14 mouse cellular contexts compared by ENCODE assay signal in the genomic region with DNA sequence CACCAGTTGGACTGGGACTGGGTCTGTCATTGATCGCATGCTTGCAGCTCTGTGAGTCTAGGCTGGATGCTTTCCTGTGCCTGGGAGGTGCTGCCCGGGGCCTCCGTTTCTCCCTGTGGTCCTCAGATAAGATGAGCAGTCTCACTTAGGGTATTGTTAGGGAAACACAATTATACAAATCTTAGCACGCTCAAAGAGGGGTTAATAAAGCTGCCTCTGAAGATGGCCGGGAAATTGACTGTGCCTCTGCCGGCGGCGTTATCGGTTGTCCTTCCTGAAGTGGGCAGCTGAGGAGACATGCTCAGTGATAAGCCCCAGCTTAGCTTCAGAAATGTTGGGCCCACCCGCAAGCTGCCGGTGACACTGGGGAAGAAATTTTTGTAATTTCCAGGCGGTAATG. TPM values are rescaled to one million over a fixed set of nuclear protein-coding genes. Genes with fewer than 3 reads are reported as not detected.
DNase-seq lines count a peak whose midpoint lies in the region; ATAC-seq and TF ChIP-seq lines count a peak whose summit lies in the region.
"Had no signal": no experiment of that assay in that cellular context is flagged by ENCODE, and none has a peak within 500 bp of the region (broad histone marks: within the 10 kb centered on the region; RNA-seq: fewer than 3 reads in every experiment).

No protein-coding gene starts in this region.

- 0 out of 2 replicates have a peak overlapping the region, but pooled peaks have one; percentile 13 for H3K9ac ChIP-seq in heart, embryonic 14.5 days (ENCODE audit: low read length)
- no peak overlapping the region for H3K9ac ChIP-seq in heart, adult 2 months (ENCODE audit: low read depth, low read length)
- H3K9ac ChIP-seq in liver, embryonic 15.5 days: no peak overlapping the region
- H3K9ac ChIP-seq: midbrain, embryonic 12.5 days had no signal

- no peak for TF ChIP-seq EP300 in heart, adult 2 months (IDR thresholded peaks at IDR 0.05; ENCODE audit: insufficient read depth, low read depth, low read length)

- H3K4me1 ChIP-seq in heart, embryonic 14.5 days (ENCODE audit: control insufficient read depth in 2 of 2, insufficient read depth in 2 of 2, low read length in 2 of 2): peaks cover 21 to 26% of the 10 kb centered on the region in 2 experiments
- no peaks in the 10 kb centered on the region for H3K4me1 ChIP-seq in heart, adult 2 months (ENCODE audit: control insufficient read depth, insufficient read depth, low read length)
- peaks cover 75% of the 10 kb centered on the region for H3K4me1 ChIP-seq in G1E (ENCODE audit: insufficient read depth, low read depth, low read length)
- H3K4me1 ChIP-seq in liver, embryonic 15.5 days (replicated peaks): peaks cover 33% of the 10 kb centered on the region

- 7% methylated on average over 12 of the region's 12 CpGs for WGBS in heart, embryonic 14.5 days
- 48% methylated on average over 12 of the region's 12 CpGs for WGBS in heart, adult 2 months
- WGBS in liver, embryonic 15.5 days (ENCODE audit: insufficient replicate concordance): 20% methylated on average over 12 of the region's 12 CpGs

- H3K4me3 ChIP-seq in heart, embryonic 14.5 days (ENCODE audit: control insufficient read depth in 1 of 2, insufficient read depth in 1 of 2, low read depth in 1 of 2, low read length in 2 of 2): 0 out of 4 replicates have a peak overlapping the region, but pooled peaks of 1 of the 2 experiments have one; percentile 7
- no peak overlapping the region for H3K4me3 ChIP-seq in heart, adult 2 months
- no peak overlapping the region for H3K4me3 ChIP-seq in G1E (ENCODE audit: low read depth, low read length)
- H3K4me3 ChIP-seq in liver, embryonic 15.5 days (replicated peaks): no peak overlapping the region
- H3K4me3 ChIP-seq: midbrain, embryonic 12.5 days had no signal

- H3K27me3 ChIP-seq in heart, embryonic 14.5 days (ENCODE audit: control insufficient read depth, insufficient read depth, low read length): no peaks in the 10 kb centered on the region
- H3K27me3 ChIP-seq in heart, adult 2 months (ENCODE audit: control insufficient read depth, insufficient read depth, low read length): no peaks in the 10 kb centered on the region
- no peaks in the 10 kb centered on the region for H3K27me3 ChIP-seq in G1E (ENCODE audit: insufficient read depth, low read length)
- H3K27me3 ChIP-seq in liver, embryonic 15.5 days: no peaks in the 10 kb centered on the region
- H3K27me3 ChIP-seq: midbrain, embryonic 12.5 days had no signal

- TF ChIP-seq CTCF in heart, adult 2 months (IDR thresholded peaks at IDR 0.05): no peak
- no peak for TF ChIP-seq CTCF in G1E (IDR thresholded peaks at IDR 0.05; ENCODE audit: low read depth, low read length)

- H3K9me3 ChIP-seq in heart, embryonic 14.5 days (ENCODE audit: control insufficient read depth, low read length): no peaks in the 10 kb centered on the region
- H3K9me3 ChIP-seq in G1E (replicated peaks): no peaks in the 10 kb centered on the region
- no peaks in the 10 kb centered on the region for H3K9me3 ChIP-seq in liver, embryonic 15.5 days (replicated peaks)
- H3K9me3 ChIP-seq: midbrain, embryonic 12.5 days had no signal

- no peak for TF ChIP-seq POLR2A in heart, adult 2 months (IDR thresholded peaks at IDR 0.05; ENCODE audit: insufficient read depth, low read depth, low read length)

- no peaks in the 10 kb centered on the region for H3K36me3 ChIP-seq in heart, embryonic 14.5 days (ENCODE audit: control insufficient read depth, insufficient read depth, low read length)
- H3K36me3 ChIP-seq in heart, adult 2 months (ENCODE audit: control insufficient read depth, insufficient read depth, low read length): no peaks in the 10 kb centered on the region
- peaks cover 94% of the 10 kb centered on the region for H3K36me3 ChIP-seq in G1E (replicated peaks)
- 0 out of 2 replicates have a peak, but pooled peaks cover 6% of the 10 kb centered on the region for H3K36me3 ChIP-seq in liver, embryonic 15.5 days (replicated peaks)
- H3K36me3 ChIP-seq: midbrain, embryonic 12.5 days had no signal

- no peaks in the 10 kb centered on the region for H3K79me2 ChIP-seq in heart, adult 2 months (replicated peaks; ENCODE audit: control insufficient read depth, insufficient read depth, low read length)

- H3K4me2 ChIP-seq in heart, embryonic 14.5 days (ENCODE audit: low read length): peak overlapping the region; percentile 53
- peak overlapping the region; percentile 49 for H3K4me2 ChIP-seq in liver, embryonic 15.5 days
- H3K4me2 ChIP-seq: midbrain, embryonic 12.5 days had no signal

- no peak overlapping the region for H3K27ac ChIP-seq in heart, embryonic 14.5 days (replicated peaks in 1 of 2; ENCODE audit: control insufficient read depth in 1 of 2, insufficient read depth in 1 of 2, low read depth in 2 of 2, low read length in 2 of 2)
- no peak overlapping the region for H3K27ac ChIP-seq in heart, adult 2 months
- H3K27ac ChIP-seq in liver, embryonic 15.5 days (replicated peaks): 0 out of 2 replicates have a peak overlapping the region, but pooled peaks have one; percentile 14
- H3K27ac ChIP-seq: midbrain, embryonic 12.5 days had no signal

- intact Hi-C loops in heart, adult 2 months (cut with DNase I): no loop called here

- no peak for DNase-seq in heart, adult 2 months
- DNase-seq in G1E (ENCODE audit: low spot score): no peak
- peak; percentile 40 for DNase-seq in c-Kit-positive CD71-positive TER-119-negative erythroid progenitor cells, embryonic 14.5 days (ENCODE audit: low read depth)
- DNase-seq in kidney, postnatal 4 days: no peak
- no peak for DNase-seq in urinary bladder, postnatal 25 days (ENCODE audit: low spot score)
- DNase-seq: cerebellum, adult 9-11 months; gastrocnemius, postnatal 36 days; left cerebral cortex, postnatal 4 days; lung, adult 18-20 months had no signal

- no peak for ATAC-seq in heart, embryonic 14.5 days (ENCODE audit: insufficient number of reproducible peaks, insufficient read depth, low FRiP score, low read depth)
- peak; percentile 23; the same call in 1 of the 2 replicates for ATAC-seq in G1E (ENCODE audit: extremely low read depth, insufficient number of reproducible peaks, low FRiP score, poor library complexity, severe bottlenecking)
- peak; percentile 70 for ATAC-seq in liver, embryonic 15.5 days (ENCODE audit: insufficient read depth)
- ATAC-seq: forebrain, embryonic 14.5 days had no signal

RNA-seq across cellular contexts. Expression of gene Kit, which starts 33.3 kb away (rescaled TPM):
- polyA plus RNA-seq in heart, embryonic 14.5 days (2014; fragmentation: Nextera tagmentation; extraction: Ambion mirVana): 13.1 TPM in 2 replicates
- total RNA-seq in heart, adult 2 months (2021): 1 to 10 TPM; 2.2 to 2.8 TPM
- polyA plus RNA-seq in heart, adult 2 months (2012; rRNA removed): 5.4 and 7.0 TPM in 2 replicates
- 1,075 and 1,098 TPM in 2 replicates for total RNA-seq in G1E (2014; fragmentation: Nextera tagmentation)
- total RNA-seq in G1E (2017): 485 and 576 TPM in 2 replicates
- polyA plus RNA-seq in G1E (2012): 84.7 and 109 TPM in 2 replicates
- polyA plus RNA-seq in liver, embryonic 15.5 days (2015; fragmentation: Nextera tagmentation; extraction: Ambion mirVana): 13.9 and 15.0 TPM in 2 replicates
- polyA plus RNA-seq: C2C12 had no signal
